Mouse (Mus musculus): ENCODE measurements around the gene Psmc5.

DNA sequence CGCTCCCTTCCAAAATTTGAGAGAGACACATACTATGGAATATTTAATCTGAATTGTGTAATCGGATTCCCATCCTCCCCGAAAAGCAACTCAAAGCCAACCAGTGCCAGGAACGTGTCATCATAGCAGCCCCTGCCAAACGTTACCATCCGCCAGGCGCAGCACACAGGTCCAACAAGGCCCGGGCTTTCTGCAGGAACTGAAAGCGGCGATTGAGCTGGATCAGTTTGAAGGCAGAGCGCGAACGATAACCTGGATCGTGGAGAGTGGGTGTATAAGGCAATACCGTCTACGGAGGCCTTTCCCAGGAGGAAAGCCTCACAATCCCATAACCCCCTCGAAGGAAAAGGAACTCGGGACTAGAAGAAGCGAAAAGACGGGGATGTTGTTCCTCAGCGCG, 780 bp upstream of the Psmc5 start:
- no peak for TF ChIP-seq CTCF (IDR thresholded peaks at IDR 0.05; ENCODE audit: control insufficient read depth, insufficient read depth, insufficient read length)
- TF ChIP-seq USF1 (IDR thresholded peaks at IDR 0.05; ENCODE audit: low read depth) = no peak
- TF ChIP-seq MYOG (IDR thresholded peaks at IDR 0.05; ENCODE audit: control insufficient read depth, extremely low read depth, insufficient read length) = no peak
- TF ChIP-seq FOSL1 (IDR thresholded peaks at IDR 0.05; ENCODE audit: insufficient read depth, low read length, poor library complexity, severe bottlenecking) = no peak
- no peak for TF ChIP-seq MAX (IDR thresholded peaks at IDR 0.05)
- TF ChIP-seq CEBPB (IDR thresholded peaks at IDR 0.05; ENCODE audit: low read depth) = no peak

All from C2C12 (cell line).